Mouse (Mus musculus) lung, embryonic 15.5 days (tissue): Measurements from ENCODE around the gene H2afy2. TPM values are rescaled to one million over a fixed set of nuclear protein-coding genes. Genes with fewer than 3 reads are reported as not detected.

ENCODE experiments used
- ATAC-seq: fragments of 200-750 bp; cut with Nextera tagmentation; 2 replicates; pipeline ENCODE4 v1.8.0; 2017; ENCODE audit warnings: moderate number of reproducible peaks, borderline replicate concordance; ENCODE audit not compliant: low FRiP score, low TSS enrichment; ENCODE audit errors: extremely low read depth
- H3K27ac ChIP-seq: fragments of 300-500 bp; sonication (generic); 2 replicates; pipeline ENCODE4 v1.5.1; 2015; ENCODE audit warnings: moderate library complexity, mild to moderate bottlenecking, inconsistent platforms
- H3K27me3 ChIP-seq: fragments of 300-500 bp; sonication (generic); 2 replicates; pipeline ENCODE4 v1.6.1; 2015; ENCODE audit warnings: inconsistent platforms
- H3K36me3 ChIP-seq: fragments of 300-500 bp; sonication (generic); 2 replicates; pipeline ENCODE4 v1.6.1; 2015; ENCODE audit warnings: inconsistent platforms
- H3K4me1 ChIP-seq: fragments of 300-500 bp; sonication (generic); 2 replicates; pipeline ENCODE4 v1.6.1; 2015; ENCODE audit warnings: inconsistent platforms
- H3K4me2 ChIP-seq: fragments of 300-500 bp; sonication (generic); 2 replicates; pipeline ENCODE4 v1.6.1; 2015; ENCODE audit warnings: inconsistent platforms, mild to moderate bottlenecking, moderate library complexity
- H3K4me3 ChIP-seq: fragments of 300-500 bp; sonication (generic); 2 replicates; pipeline ENCODE4 v1.5.1; 2015; ENCODE audit warnings: mild to moderate bottlenecking, inconsistent platforms
- H3K9ac ChIP-seq: fragments of 300-500 bp; sonication (generic); 2 replicates; pipeline ENCODE4 v1.6.1; 2015; ENCODE audit warnings: inconsistent platforms
- H3K9me3 ChIP-seq: fragments of 300-500 bp; sonication (generic); 2 replicates; pipeline ENCODE4 v1.6.1; 2016; ENCODE audit warnings: inconsistent platforms
- WGBS: fragments of 180-500 bp; shearing (Covaris S2); methylation state at CpG from one replicate; pipeline ENCODE4 v1.1.7; 2015; 5-methylcytosine and 5-hydroxymethylcytosine counted together
- polyA plus RNA-seq: library from polyadenylated mRNA; unstranded; fragments of >200 nt; fragmentation: Nextera tagmentation; extraction: Ambion mirVana; gene quantifications from 2 replicates; pipeline ENCODE4 v1.2.1, GENCODE M21; 2015

Gene H2afy2
- polyA plus RNA-seq, 1 experiment from 2014 or later: 137 TPM

DNA sequence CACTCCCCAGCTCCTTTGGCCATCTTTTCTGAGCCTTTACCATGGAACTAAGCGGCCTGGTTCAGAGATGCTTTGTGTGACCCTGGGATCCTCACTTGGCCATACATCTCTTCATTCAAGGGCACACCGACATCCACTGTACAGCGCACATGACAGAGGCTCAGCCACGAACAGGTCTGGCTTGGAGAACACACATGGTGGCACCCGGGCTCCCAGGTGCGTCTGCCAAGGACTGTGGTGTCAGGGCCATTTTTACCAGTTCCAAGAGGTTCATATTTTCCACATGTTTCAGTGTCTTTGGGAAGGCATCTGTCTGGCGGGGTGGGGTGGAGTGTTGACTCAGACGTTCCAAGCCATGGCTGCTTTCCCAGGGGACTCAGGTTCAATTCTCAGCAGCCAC is 41.6 kb downstream of the H2afy2 start:
- Histone ChIP-seq H3K9ac (no peak overlapping the region), H3K36me3 (peaks cover 93% of the 10 kb centered on the region), H3K27ac (no peak overlapping the region), H3K4me1 (no peaks in the 10 kb centered on the region), H3K9me3 (no peaks in the 10 kb centered on the region), H3K4me3 (no peak overlapping the region), H3K27me3 (no peaks in the 10 kb centered on the region), H3K4me2 (no peak overlapping the region)
- no peak for ATAC-seq
- WGBS: 94% methylated on average over 8 of the region's 8 CpGs

GRCm38 (mm10) chr10:61741873-61742272 is 42.1 kb downstream of the H2afy2 start:
- Histone ChIP-seq H3K9ac (no peak overlapping the region), H3K4me2 (no peak overlapping the region), H3K27me3 (no peaks in the 10 kb centered on the region), H3K4me3 (no peak overlapping the region), H3K9me3 (no peaks in the 10 kb centered on the region), H3K4me1 (no peaks in the 10 kb centered on the region), H3K36me3 (peaks cover 88% of the 10 kb centered on the region), H3K27ac (no peak overlapping the region)
- whole genome bisulfite sequencing: 79% methylated on average over 4 of the region's 4 CpGs
- ATAC-seq: no peak

DNA sequence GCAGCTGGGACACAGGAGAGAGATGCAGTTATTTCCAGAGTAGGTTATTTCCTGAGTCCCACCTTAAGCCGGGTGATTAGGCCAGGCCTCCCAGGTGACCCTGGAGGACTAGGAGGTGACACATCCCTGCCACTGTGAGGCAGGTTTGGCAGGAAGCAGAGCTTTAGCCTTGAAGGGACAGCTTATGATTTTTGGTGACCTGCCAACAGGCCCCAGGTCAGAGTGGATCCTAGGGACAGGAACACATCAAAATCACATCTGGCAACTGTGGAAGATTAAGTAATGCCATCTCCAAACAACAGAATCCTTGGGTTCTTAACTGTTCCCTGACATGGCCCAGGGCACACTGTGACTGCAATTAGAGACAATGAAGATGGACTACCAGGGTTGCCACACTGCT is 42.6 kb downstream of the H2afy2 start:
- Histone ChIP-seq H3K9me3 (no peaks in the 10 kb centered on the region), H3K9ac (no peak overlapping the region), H3K4me2 (no peak overlapping the region), H3K36me3 (peaks cover 83% of the 10 kb centered on the region), H3K27me3 (no peaks in the 10 kb centered on the region), H3K4me3 (no peak overlapping the region), H3K27ac (no peak overlapping the region), H3K4me1 (no peaks in the 10 kb centered on the region)
- 77% methylated on average over 1 of the region's 1 CpGs for WGBS
- no peak for ATAC-seq

- Histone ChIP-seq H3K9ac (no peak overlapping the region), H3K4me2 (no peak overlapping the region), H3K36me3 (peaks cover 51% of the 10 kb centered on the region), H3K27me3 (no peaks in the 10 kb centered on the region), H3K27ac (no peak overlapping the region), H3K4me1 (no peaks in the 10 kb centered on the region), H3K9me3 (no peaks in the 10 kb centered on the region), H3K4me3 (no peak overlapping the region)
- ATAC-seq: no peak
- WGBS: 85% methylated on average over 4 of the region's 4 CpGs
Observed at GRCm38 (mm10) chr10:61738126-61738525, 45.8 kb downstream of the H2afy2 start.

DNA sequence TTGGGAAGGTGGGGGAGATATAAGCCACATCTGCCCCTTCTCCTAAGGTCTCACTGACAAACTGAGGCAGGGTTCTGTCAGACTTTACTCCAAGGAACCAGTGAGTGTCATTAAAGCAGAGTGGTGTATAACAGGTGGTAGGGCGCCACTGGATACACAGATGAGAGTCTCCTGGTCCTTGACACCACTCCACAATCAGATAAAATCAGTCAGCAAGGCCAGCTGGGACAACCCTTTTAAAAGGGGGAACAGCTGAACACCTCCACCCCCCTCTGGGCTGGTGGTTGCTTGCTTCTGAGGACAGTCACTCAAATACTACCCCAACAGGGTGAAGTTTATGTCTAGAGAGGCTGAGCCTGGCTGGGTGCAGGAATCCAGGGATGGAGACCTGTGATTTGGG is 46.4 kb downstream of the H2afy2 start:
- Histone ChIP-seq H3K4me2 (no peak overlapping the region), H3K27ac (no peak overlapping the region), H3K4me3 (no peak overlapping the region), H3K9ac (no peak overlapping the region), H3K27me3 (no peaks in the 10 kb centered on the region), H3K4me1 (no peaks in the 10 kb centered on the region), H3K9me3 (no peaks in the 10 kb centered on the region), H3K36me3 (peaks cover 45% of the 10 kb centered on the region)
- WGBS: 58% methylated on average over 1 of the region's 1 CpGs
- no peak for ATAC-seq

GRCm38 (mm10) chr10:61736671-61737078 is 47.3 kb downstream of the H2afy2 start:
- Histone ChIP-seq H3K9me3 (no peaks in the 10 kb centered on the region), H3K4me3 (no peak overlapping the region), H3K36me3 (peaks cover 37% of the 10 kb centered on the region), H3K9ac (no peak overlapping the region), H3K27me3 (no peaks in the 10 kb centered on the region), H3K27ac (no peak overlapping the region), H3K4me2 (no peak overlapping the region), H3K4me1 (no peaks in the 10 kb centered on the region)
- WGBS: 57% methylated on average over 10 of the region's 10 CpGs
- no peak for ATAC-seq

GRCm38 (mm10) chr10:61734377-61734776 is 49.6 kb downstream of the H2afy2 start:
- H3K27me3 ChIP-seq: no peaks in the 10 kb centered on the region
- no peaks in the 10 kb centered on the region for H3K9me3 ChIP-seq
- H3K4me2 ChIP-seq: no peak overlapping the region
- H3K27ac ChIP-seq: no peak overlapping the region
- H3K9ac ChIP-seq: no peak overlapping the region
- H3K4me1 ChIP-seq: no peaks in the 10 kb centered on the region
- H3K36me3 ChIP-seq: peaks cover 16% of the 10 kb centered on the region
- ATAC-seq: no peak
- no peak overlapping the region for H3K4me3 ChIP-seq
- WGBS: 47% methylated on average over 3 of the region's 3 CpGs

DNA sequence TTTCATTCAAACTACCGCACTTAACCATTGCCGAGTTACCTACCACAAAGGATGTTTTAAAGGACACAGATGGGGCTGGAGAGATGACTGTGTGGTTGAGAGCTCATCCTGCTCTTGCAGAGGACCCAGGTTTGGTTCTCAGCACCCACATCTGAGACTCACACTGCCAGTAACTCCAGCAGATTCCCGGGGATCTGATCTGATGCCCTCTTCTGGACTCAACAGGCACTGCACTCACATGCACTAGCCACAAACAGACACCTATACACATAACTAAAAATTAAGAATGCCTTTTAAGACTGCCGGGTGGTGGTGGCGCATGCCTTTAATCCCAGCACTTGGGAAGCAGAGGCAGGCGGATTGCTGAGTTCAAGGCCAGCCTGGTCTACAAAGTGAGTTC is 53.8 kb downstream of the H2afy2 start:
- Histone ChIP-seq H3K36me3 (no peaks in the 10 kb centered on the region), H3K4me2 (no peak overlapping the region), H3K9me3 (no peaks in the 10 kb centered on the region), H3K4me1 (no peaks in the 10 kb centered on the region), H3K9ac (no peak overlapping the region), H3K27me3 (no peaks in the 10 kb centered on the region), H3K27ac (no peak overlapping the region), H3K4me3 (no peak overlapping the region)
- WGBS: 89% methylated on average over 6 of the region's 6 CpGs
- ATAC-seq: no peak

- Histone ChIP-seq H3K4me1 (no peaks in the 10 kb centered on the region), H3K9ac (no peak overlapping the region), H3K27ac (no peak overlapping the region), H3K27me3 (no peaks in the 10 kb centered on the region), H3K36me3 (no peaks in the 10 kb centered on the region), H3K4me3 (no peak overlapping the region), H3K4me2 (no peak overlapping the region), H3K9me3 (no peaks in the 10 kb centered on the region)
- 76% methylated on average over 11 of the region's 11 CpGs for WGBS
- no peak for ATAC-seq
Observed at GRCm38 (mm10) chr10:61729181-61729580, 54.8 kb downstream of the H2afy2 start.

DNA sequence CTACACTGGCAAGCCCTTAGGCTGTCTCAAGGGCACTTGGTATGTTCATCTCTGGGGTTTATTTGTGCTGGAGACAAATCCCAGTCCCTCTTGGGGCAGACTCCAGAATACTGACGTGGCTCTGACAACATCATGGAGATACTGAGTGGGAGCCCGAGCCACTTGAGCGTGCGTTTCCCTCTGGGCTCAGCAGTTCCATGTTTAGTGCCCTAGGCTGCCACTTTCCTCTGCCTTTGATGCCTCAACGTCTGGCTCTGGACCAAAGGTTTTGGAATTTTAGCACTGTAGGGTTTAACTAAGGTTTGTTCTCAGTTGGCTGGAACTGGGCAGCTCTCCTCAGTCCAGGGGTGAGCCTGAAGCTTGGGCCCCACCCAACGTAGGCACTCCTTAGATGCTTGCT is 60.7 kb downstream of the H2afy2 start:
- H3K9me3 ChIP-seq: no peaks in the 10 kb centered on the region
- no peaks in the 10 kb centered on the region for H3K4me1 ChIP-seq
- H3K36me3 ChIP-seq: no peaks in the 10 kb centered on the region
- H3K27me3 ChIP-seq: no peaks in the 10 kb centered on the region
- ATAC-seq: no peak
- no peak overlapping the region for H3K27ac ChIP-seq
- H3K9ac ChIP-seq: no peak overlapping the region
- 54% methylated on average over 6 of the region's 6 CpGs for WGBS
- no peak overlapping the region for H3K4me3 ChIP-seq
- no peak overlapping the region for H3K4me2 ChIP-seq

DNA sequence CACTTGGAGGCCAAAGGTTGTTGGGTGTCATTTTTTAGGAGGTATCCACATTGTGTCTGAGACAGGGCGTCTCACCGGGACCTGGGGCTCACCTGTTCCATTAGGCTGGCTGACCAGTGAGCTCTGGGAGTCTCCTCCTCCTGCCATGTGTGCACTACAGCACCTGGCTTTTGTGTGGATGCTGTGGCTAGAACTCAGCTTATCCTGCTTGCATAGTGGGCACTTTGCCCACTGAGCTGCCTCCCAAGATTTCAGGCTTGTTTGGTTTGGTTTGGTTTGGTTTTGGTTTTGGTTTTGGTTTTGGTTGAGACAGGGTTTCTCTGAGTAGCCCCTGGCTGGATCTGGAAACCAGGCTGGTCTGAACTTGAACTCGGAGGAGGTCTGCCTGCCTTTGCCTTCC is 61.7 kb downstream of the H2afy2 start:
- Histone ChIP-seq H3K9ac (no peak overlapping the region), H3K27ac (no peak overlapping the region), H3K4me3 (no peak overlapping the region), H3K4me1 (no peaks in the 10 kb centered on the region), H3K27me3 (no peaks in the 10 kb centered on the region), H3K36me3 (no peaks in the 10 kb centered on the region), H3K9me3 (no peaks in the 10 kb centered on the region), H3K4me2 (no peak overlapping the region)
- no peak for ATAC-seq
- 86% methylated on average over 3 of the region's 3 CpGs for whole genome bisulfite sequencing

DNA sequence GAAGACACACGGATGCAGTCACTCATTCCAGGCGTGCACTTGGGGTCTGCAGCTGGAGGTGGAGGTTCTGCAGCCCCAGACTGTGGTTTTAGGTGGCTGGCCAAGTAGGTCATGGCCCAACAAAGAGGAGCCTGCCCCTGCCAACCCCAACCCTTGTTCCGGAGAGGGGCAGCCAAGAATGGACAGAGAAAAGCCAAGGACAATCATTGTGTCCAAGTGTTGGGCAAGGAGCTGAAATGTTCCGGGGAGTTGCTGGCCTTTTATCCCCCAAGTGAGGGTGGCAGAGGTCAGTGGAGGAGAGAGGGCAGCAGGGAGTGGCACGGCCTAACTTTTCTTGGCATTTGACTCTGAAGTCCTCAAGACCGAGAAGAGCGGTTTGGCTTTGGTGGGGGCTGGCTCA is 63.6 kb downstream of the H2afy2 start:
- Histone ChIP-seq H3K9ac (no peak overlapping the region), H3K4me3 (no peak overlapping the region), H3K4me2 (no peak overlapping the region), H3K27ac (no peak overlapping the region), H3K27me3 (no peaks in the 10 kb centered on the region), H3K4me1 (peaks cover 7% of the 10 kb centered on the region; the same call in 1 of the 2 replicates), H3K36me3 (no peaks in the 10 kb centered on the region), H3K9me3 (no peaks in the 10 kb centered on the region)
- WGBS: 85% methylated on average over 7 of the region's 7 CpGs
- ATAC-seq: no peak
